Mouse (Mus musculus) embryonic facial prominence, embryonic 12.5 days (tissue): ENCODE measurements around the gene Oas1g. TPM values are rescaled to one million over a fixed set of nuclear protein-coding genes. Genes with fewer than 3 reads are reported as not detected.
"Not testable (repeated sequence)": the region's sequence is repeated elsewhere in the genome, so short reads cannot be mapped to it uniquely, and the experiment has no call there.

Source experiments
- ATAC-seq: fragments of 200-750 bp; cut with Nextera tagmentation; 2 replicates; pipeline ENCODE4 v1.8.0; 2017; ENCODE audit not compliant: insufficient number of reproducible peaks, insufficient read depth, low FRiP score, low TSS enrichment
- H3K27ac ChIP-seq: fragments of 300-500 bp; sonication (generic); 2 replicates; pipeline ENCODE4 v1.5.1; 2016; ENCODE audit warnings: mild to moderate bottlenecking
- H3K27me3 ChIP-seq: fragments of 300-500 bp; sonication (generic); 2 replicates; pipeline ENCODE4 v1.6.1; 2016; ENCODE audit warnings: mild to moderate bottlenecking, moderate library complexity
- H3K36me3 ChIP-seq: fragments of 300-500 bp; sonication (generic); 2 replicates; pipeline ENCODE4 v1.6.1; 2016; ENCODE audit warnings: mild to moderate bottlenecking
- H3K4me1 ChIP-seq: fragments of 300-500 bp; sonication (generic); 2 replicates; pipeline ENCODE4 v1.6.1; 2016
- H3K4me2 ChIP-seq: fragments of 300-500 bp; sonication (generic); replicated peaks from 2 replicates; pipeline ENCODE4 v1.6.1; 2016; ENCODE audit warnings: mild to moderate bottlenecking, moderate library complexity
- H3K4me3 ChIP-seq: fragments of 300-500 bp; sonication (generic); 2 replicates; pipeline ENCODE4 v1.5.1; 2016; ENCODE audit warnings: mild to moderate bottlenecking
- H3K9ac ChIP-seq: fragments of 300-500 bp; sonication (generic); 2 replicates; pipeline ENCODE4 v1.6.1; 2016; ENCODE audit warnings: mild to moderate bottlenecking, moderate library complexity
- H3K9me3 ChIP-seq: fragments of 300-500 bp; sonication (generic); 2 replicates; pipeline ENCODE4 v1.6.1; 2016; ENCODE audit warnings: mild to moderate bottlenecking, moderate library complexity
- WGBS: fragments of 180-500 bp; shearing (Covaris S2); methylation state at CpG from one replicate; pipeline ENCODE4 v1.1.7; 2016; 5-methylcytosine and 5-hydroxymethylcytosine counted together
- polyA plus RNA-seq: library from polyadenylated mRNA; unstranded; fragments of >200 nt; fragmentation: Nextera tagmentation; extraction: Ambion mirVana; gene quantifications from 2 replicates; pipeline ENCODE4 v1.2.1, GENCODE M21; 2016

The Oas1g gene
- polyA plus RNA-seq, 1 experiment from 2014 or later, result 0.41 TPM

- no peaks in the 10 kb centered on the region for H3K27me3 ChIP-seq
- WGBS, result 91% methylated on average over 5 of the region's 5 CpGs
- H3K9me3 ChIP-seq, result no peaks in the 10 kb centered on the region
- H3K27ac ChIP-seq, result no peak overlapping the region
- no peaks in the 10 kb centered on the region for H3K4me1 ChIP-seq
- no peak for ATAC-seq
- no peak overlapping the region for H3K4me2 ChIP-seq
- no peak overlapping the region for H3K4me3 ChIP-seq
- no peaks in the 10 kb centered on the region for H3K36me3 ChIP-seq
- H3K9ac ChIP-seq, result no peak overlapping the region
Observed at GRCm38 (mm10) chr5:120902056-120902455, 14.6 kb upstream of the Oas1g start.

GRCm38 (mm10) chr5:120900666-120901065 lies 13.3 kb upstream of the Oas1g start:
- no peak for ATAC-seq
- Histone ChIP-seq H3K4me2 (no peak overlapping the region), H3K4me3 (no peak overlapping the region), H3K27me3 (no peaks in the 10 kb centered on the region), H3K36me3 (no peaks in the 10 kb centered on the region), H3K4me1 (no peaks in the 10 kb centered on the region), H3K27ac (no peak overlapping the region), H3K9me3 (no peaks in the 10 kb centered on the region), H3K9ac (no peak overlapping the region)
- WGBS, result 68% methylated on average over 1 of the region's 1 CpGs

GRCm38 (mm10) chr5:120898726-120899125 lies 11.3 kb upstream of the Oas1g start:
- Histone ChIP-seq H3K4me3 (no peak overlapping the region), H3K36me3 (no peaks in the 10 kb centered on the region), H3K27ac (no peak overlapping the region), H3K9ac (no peak overlapping the region), H3K9me3 (no peaks in the 10 kb centered on the region), H3K4me2 (no peak overlapping the region), H3K27me3 (no peaks in the 10 kb centered on the region), H3K4me1 (no peaks in the 10 kb centered on the region)
- ATAC-seq, result no peak

GRCm38 (mm10) chr5:120898307-120898706 lies 10.9 kb upstream of the Oas1g start:
- Histone ChIP-seq H3K9ac (no peak overlapping the region), H3K27me3 (no peaks in the 10 kb centered on the region), H3K36me3 (no peaks in the 10 kb centered on the region), H3K27ac (no peak overlapping the region), H3K4me3 (no peak overlapping the region), H3K9me3 (no peaks in the 10 kb centered on the region), H3K4me1 (no peaks in the 10 kb centered on the region), H3K4me2 (no peak overlapping the region)
- 91% methylated on average over 6 of the region's 6 CpGs for WGBS
- ATAC-seq, result no peak

- Histone ChIP-seq H3K4me3 (no peak overlapping the region), H3K9ac (no peak overlapping the region), H3K27me3 (no peaks in the 10 kb centered on the region), H3K9me3 (no peaks in the 10 kb centered on the region), H3K36me3 (no peaks in the 10 kb centered on the region), H3K4me1 (no peaks in the 10 kb centered on the region), H3K4me2 (no peak overlapping the region), H3K27ac (no peak overlapping the region)
- WGBS, result 84% methylated on average over 11 of the region's 11 CpGs
- no peak for ATAC-seq
Observed at GRCm38 (mm10) chr5:120895231-120895900, 8.0 kb upstream of the Oas1g start.

GRCm38 (mm10) chr5:120894692-120895091 lies 7.3 kb upstream of the Oas1g start:
- H3K9me3 ChIP-seq, H3K4me3 ChIP-seq, H3K36me3 ChIP-seq, H3K27ac ChIP-seq, H3K27me3 ChIP-seq, H3K4me1 ChIP-seq, H3K4me2 ChIP-seq, ATAC-seq, H3K9ac ChIP-seq: not testable (repeated sequence)
- 76% methylated on average over 2 of the region's 2 CpGs for WGBS

- not testable (repeated sequence) for H3K9me3 ChIP-seq, H3K4me3 ChIP-seq, ATAC-seq, H3K9ac ChIP-seq, H3K27me3 ChIP-seq, H3K4me1 ChIP-seq, H3K4me2 ChIP-seq, H3K36me3 ChIP-seq, H3K27ac ChIP-seq
- 93% methylated on average over 4 of the region's 4 CpGs for WGBS
Observed at GRCm38 (mm10) chr5:120893866-120894265, 6.5 kb upstream of the Oas1g start.

GRCm38 (mm10) chr5:120892243-120892660 lies 4.8 kb upstream of the Oas1g start:
- Histone ChIP-seq H3K27ac (no peak overlapping the region), H3K27me3 (no peaks in the 10 kb centered on the region), H3K4me3 (no peak overlapping the region), H3K36me3 (no peaks in the 10 kb centered on the region), H3K9me3 (no peaks in the 10 kb centered on the region), H3K4me1 (no peaks in the 10 kb centered on the region), H3K9ac (no peak overlapping the region), H3K4me2 (no peak overlapping the region)
- 27% methylated on average over 2 of the region's 2 CpGs for WGBS
- ATAC-seq, result no peak

GRCm38 (mm10) chr5:120891566-120892242 lies 4.3 kb upstream of the Oas1g start:
- not testable (repeated sequence) for H3K36me3 ChIP-seq, H3K4me2 ChIP-seq, ATAC-seq, H3K4me1 ChIP-seq, H3K9ac ChIP-seq, H3K4me3 ChIP-seq, H3K27me3 ChIP-seq, H3K9me3 ChIP-seq, H3K27ac ChIP-seq
- 63% methylated on average over 2 of the region's 2 CpGs for WGBS

GRCm38 (mm10) chr5:120890991-120891390 lies 3.6 kb upstream of the Oas1g start:
- Histone ChIP-seq H3K4me1 (no peaks in the 10 kb centered on the region), H3K9me3 (no peaks in the 10 kb centered on the region), H3K9ac (no peak overlapping the region), H3K27ac (no peak overlapping the region), H3K27me3 (no peaks in the 10 kb centered on the region), H3K36me3 (no peaks in the 10 kb centered on the region), H3K4me2 (no peak overlapping the region), H3K4me3 (no peak overlapping the region)
- ATAC-seq, result no peak
- WGBS, result 56% methylated on average over 3 of the region's 3 CpGs

GRCm38 (mm10) chr5:120890026-120890425 lies 2.6 kb upstream of the Oas1g start:
- Histone ChIP-seq H3K36me3 (no peaks in the 10 kb centered on the region), H3K9ac (no peak overlapping the region), H3K27me3 (no peaks in the 10 kb centered on the region), H3K4me3 (no peak overlapping the region), H3K27ac (no peak overlapping the region), H3K9me3 (no peaks in the 10 kb centered on the region), H3K4me2 (no peak overlapping the region), H3K4me1 (no peaks in the 10 kb centered on the region)
- WGBS, result 72% methylated on average over 2 of the region's 2 CpGs
- no peak for ATAC-seq

GRCm38 (mm10) chr5:120888294-120888815 lies 942 bp upstream of the Oas1g start:
- not testable (repeated sequence) for H3K4me3 ChIP-seq, H3K4me1 ChIP-seq, ATAC-seq, H3K9me3 ChIP-seq, H3K36me3 ChIP-seq, H3K4me2 ChIP-seq, H3K27ac ChIP-seq, H3K27me3 ChIP-seq, H3K9ac ChIP-seq
- WGBS, result 48% methylated on average over 4 of the region's 4 CpGs
